Mouse (Mus musculus) ES-E14 (cell line): ENCODE results near the gene Rab5b.

ENCODE experiments used
- HCFC1 ChIP-seq: IDR thresholded peaks from 2 replicates; pipeline ENCODE4 v1.6.1; 2012; ENCODE audit warnings: low read length, inconsistent platforms, borderline replicate concordance; ENCODE audit not compliant: insufficient read depth
- MAFK ChIP-seq: IDR thresholded peaks from 2 replicates; pipeline ENCODE4 v1.6.1; 2014; ENCODE audit warnings: mild to moderate bottlenecking, low read depth, low read length, inconsistent platforms; ENCODE audit not compliant: insufficient read depth
- ZC3H11A ChIP-seq: IDR thresholded peaks from 2 replicates; pipeline ENCODE4 v1.6.1; 2012; ENCODE audit warnings: low read depth, mild to moderate bottlenecking, inconsistent platforms, low read length, borderline replicate concordance
- ZNF384 ChIP-seq: IDR thresholded peaks from 2 replicates; pipeline ENCODE4 v1.6.1; 2012; ENCODE audit warnings: low read depth, low read length, inconsistent platforms

- no peak for TF ChIP-seq HCFC1
- TF ChIP-seq MAFK, result no peak
- TF ChIP-seq ZNF384, result no peak
- no peak for TF ChIP-seq ZC3H11A
Measured at GRCm38 (mm10) chr10:128641871-128642270, 54.2 kb downstream of the Rab5b start.
